Mouse (Mus musculus) heart, postnatal 0 days (tissue): ENCODE data around the gene Nefh.

Source experiments
- CTCF ChIP-seq: IDR thresholded peaks from 2 replicates; pipeline ENCODE4 v1.5.1; 2016; ENCODE audit warnings: antibody characterized with exemption, control low read depth, low read depth
- EP300 ChIP-seq: IDR thresholded peaks from 2 replicates; pipeline ENCODE4 v1.6.1; 2016; ENCODE audit warnings: antibody characterized with exemption, low read depth

GRCm38 (mm10) chr11:4966325-4966724 is 18.5 kb upstream of the Nefh start:
- TF ChIP-seq CTCF (no peak), EP300 (no peak)
